Mouse (Mus musculus) layer of hippocampus, postnatal 14 days (tissue): ENCODE data around the gene Sec61a1. TPM values are rescaled to one million over a fixed set of nuclear protein-coding genes. Genes with fewer than 3 reads are reported as not detected.

Experiments used
- DNase-seq, 2 experiments: peaks; one replicate each; pipeline ENCODE4 v3.0.0; 2021 to 2022; ENCODE audit warnings: low spot score in 2 of 2, mixed read lengths in 1 of 2
- total RNA-seq, 2 experiments: library from RNA; stranded (reverse); gene quantifications; 2 replicates each; pipeline ENCODE4 v1.2.3; 2021

The Sec61a1 gene
- total RNA-seq, 2 experiments from 2014 or later, result 122 to 130 TPM

- DNase-seq, result no peak
These were observed 853 bp downstream of the Sec61a1 start for GRCm38 (mm10) chr6:88517701-88518403.

GRCm38 (mm10) chr6:88516667-88517066 lies 2.0 kb downstream of the Sec61a1 start:
- no peak for DNase-seq

DNA sequence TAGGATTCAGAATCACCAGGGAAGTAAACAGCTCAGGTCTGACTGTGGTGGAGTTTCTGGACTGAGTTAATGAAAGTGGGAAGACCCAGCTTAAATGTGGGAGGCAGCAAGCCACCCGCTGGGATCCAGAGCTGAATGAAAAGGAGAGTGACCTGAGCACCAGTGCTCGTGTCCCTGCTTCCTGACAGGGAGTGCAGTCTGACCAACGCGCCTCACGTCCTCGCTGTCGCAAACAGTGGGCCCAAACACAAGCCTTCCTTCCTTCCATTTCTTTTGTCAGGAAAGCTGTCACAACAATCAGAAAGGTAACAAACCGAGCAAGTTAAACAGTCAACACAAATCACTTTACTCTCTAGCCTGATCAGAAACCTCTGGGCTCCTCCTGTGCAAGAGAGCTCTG lies 2.7 kb downstream of the Sec61a1 start:
- DNase-seq, result no peak

DNA sequence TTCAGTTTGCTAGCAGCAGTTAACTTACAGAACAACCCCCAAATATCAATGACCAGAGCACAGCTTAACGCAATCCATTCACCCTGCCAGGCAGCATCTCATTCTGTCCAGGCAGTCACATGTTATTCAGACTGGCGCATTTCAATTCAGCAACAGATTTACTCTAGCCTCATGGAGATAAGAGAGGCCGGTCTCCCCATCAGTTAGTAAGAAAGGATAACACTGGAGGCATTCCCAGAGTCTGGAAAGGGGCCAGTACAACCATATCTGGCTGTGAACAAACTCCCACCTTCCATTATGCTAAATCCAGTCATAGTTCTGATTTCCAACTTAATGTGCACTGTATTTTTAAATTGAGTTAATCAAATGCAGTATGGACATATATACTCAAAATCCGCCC lies 4.2 kb downstream of the Sec61a1 start:
- peak in 1 of 2 experiments; percentile 71 for DNase-seq

DNA sequence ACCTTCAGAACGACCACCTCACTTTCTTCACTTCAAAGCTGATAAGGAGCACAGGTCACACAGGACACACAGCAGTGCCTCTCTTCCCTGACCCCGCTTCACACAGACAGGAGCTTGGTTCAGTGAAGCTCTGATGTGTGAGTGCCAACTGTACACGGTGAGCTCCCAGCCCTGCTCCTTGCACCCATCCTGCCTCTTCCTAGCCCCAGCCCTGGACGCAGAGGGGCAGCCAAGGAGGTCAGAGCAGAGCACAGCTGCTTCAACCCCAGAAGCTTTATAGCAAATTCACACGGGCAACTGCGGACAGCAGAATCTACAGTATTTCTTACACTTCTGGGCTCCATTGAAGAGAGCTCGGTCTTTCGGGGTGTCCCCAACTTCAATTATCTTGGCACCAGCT lies 4.7 kb downstream of the Sec61a1 start:
- DNase-seq, result no peak

DNA sequence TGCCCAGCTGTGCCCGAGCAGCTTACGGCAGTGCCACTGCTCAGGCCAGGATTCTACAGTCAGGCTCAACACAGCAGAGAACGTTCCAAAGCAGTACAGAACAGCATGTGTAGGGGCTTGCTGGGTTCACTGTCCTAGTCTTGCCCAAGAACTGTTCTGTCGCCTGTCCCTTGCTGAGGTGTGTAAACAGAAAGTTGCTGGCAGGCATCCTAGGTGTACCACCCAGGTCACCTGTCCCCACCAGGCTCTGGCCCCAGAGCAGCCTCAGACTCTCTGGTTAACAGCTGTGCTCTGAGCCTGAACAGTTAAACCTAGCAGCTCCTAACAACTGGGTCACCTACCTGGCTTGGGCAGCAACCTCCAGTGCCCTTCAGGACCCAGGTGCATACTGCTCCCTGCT lies 15.7 kb downstream of the Sec61a1 start:
- DNase-seq, result no peak

DNA sequence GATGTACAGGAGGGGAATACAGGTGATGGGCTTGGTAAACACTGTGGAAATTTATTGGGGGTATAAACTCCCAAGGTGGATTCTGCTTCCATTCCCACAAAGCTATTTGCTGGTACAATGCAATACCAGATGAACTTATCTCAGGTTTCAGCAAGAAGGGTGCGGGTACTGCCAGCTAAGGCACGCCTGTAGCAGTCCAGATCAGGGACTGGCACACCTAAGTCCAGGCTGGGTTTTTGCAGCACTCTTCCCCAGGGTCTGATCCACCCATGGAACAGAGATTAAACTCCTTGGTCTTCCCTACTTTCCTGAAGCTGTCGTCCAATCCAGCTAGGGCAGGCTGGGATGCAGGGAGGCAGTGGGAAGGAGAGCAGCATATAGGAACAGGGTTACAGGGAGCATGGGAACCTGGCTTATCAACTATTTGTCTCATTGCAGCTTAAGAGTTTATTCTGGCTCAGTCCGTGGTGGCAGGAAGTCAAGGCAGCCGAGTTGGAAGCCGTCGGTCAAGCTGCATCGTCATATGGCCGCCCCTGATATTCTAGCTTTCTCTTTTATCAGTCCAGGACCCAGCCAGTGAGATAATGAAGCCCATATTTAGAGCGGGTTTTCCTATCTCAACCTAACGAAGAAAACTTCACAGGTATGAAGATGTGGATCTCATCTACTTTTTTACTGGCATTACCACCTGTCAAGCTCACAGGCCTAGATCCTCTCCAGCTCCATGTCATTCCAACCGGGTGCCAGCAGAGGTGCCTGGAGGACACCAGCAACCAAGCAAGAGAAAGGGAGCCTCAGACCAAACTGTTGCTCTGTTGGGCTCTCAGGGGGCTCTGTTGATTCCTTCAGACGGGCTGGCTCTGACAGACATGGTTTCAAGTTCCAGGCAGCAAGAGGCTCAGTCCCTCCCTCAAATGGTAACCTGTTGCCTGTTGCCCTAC lies 16.4 kb downstream of the Sec61a1 start:
- no peak for DNase-seq

DNA sequence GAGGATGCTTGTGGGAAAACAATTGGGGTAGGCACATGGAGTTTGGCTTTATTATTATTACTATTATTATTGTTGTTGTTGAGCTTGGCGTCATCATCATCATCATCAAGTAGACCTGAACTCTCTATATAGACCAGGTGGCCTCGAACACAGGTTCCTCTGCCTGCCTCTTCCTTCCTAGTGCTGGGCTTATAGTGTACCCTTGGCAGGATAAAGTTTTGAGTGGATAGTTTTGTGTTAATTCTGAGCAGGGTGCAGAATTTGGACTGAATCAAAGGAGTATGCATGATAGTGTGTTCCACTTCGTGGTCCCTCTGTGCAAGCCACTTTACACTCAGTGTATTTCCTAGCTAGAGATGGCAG lies 18.3 kb downstream of the Sec61a1 start:
- DNase-seq, result no peak

GRCm38 (mm10) chr6:88499481-88500404 lies 19.0 kb downstream of the Sec61a1 start:
- DNase-seq, result peak; percentile 68 to 71

DNA sequence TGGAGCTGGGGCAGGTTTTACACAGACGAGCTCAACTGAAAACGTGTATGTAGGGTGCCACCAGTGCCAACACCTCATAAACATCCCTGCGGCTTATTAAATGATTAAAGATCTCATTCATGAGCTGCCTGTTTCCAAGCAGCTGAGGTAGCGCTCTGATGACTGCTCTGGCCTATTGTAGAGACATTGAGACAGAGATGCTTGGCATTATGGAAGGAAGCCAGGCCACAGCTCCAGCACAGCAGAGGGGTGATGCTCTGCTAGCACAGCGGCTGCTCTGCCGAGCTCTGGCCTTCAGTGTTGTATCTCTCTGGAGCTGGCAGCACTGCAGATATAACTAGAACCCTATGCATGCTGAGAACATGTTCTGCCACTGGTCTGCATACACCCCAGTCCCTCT lies 25.0 kb downstream of the Sec61a1 start:
- DNase-seq, result no peak

- DNase-seq, result peak; percentile 61 to 84
These were observed 27.9 kb downstream of the Sec61a1 start for GRCm38 (mm10) chr6:88490629-88491354.

GRCm38 (mm10) chr6:88489834-88490233 lies 28.9 kb downstream of the Sec61a1 start:
- no peak for DNase-seq

- no peak for DNase-seq
These were observed 29.7 kb downstream of the Sec61a1 start for GRCm38 (mm10) chr6:88489026-88489425.

DNA sequence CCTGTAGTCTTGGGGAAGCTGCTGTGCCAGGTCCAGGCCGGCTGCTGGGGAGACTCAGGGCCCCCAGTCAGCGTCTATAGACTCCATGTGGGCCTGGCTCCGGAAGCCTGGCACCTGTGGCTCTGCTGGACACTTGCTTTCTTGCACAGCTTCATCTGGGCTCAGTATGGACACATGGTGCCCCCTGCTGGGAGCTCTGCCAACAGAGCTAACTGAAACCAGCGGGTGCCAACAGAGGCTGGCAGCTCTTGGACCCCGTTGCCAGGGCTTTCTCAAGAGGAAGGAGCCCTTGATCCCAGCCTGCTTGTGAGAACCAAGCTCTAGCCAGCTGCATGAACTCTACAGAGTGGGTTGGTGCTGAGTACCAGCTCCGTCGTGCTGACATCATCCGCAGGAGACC lies 31.8 kb downstream of the Sec61a1 start:
- DNase-seq, result peak; percentile 72 to 86

- no peak for DNase-seq
These were observed 33.3 kb downstream of the Sec61a1 start for GRCm38 (mm10) chr6:88485378-88485777.

- DNase-seq, result no peak
These were observed 34.8 kb downstream of the Sec61a1 start for GRCm38 (mm10) chr6:88483913-88484312.

GRCm38 (mm10) chr6:88483111-88483510 lies 35.6 kb downstream of the Sec61a1 start:
- DNase-seq, result no peak

DNA sequence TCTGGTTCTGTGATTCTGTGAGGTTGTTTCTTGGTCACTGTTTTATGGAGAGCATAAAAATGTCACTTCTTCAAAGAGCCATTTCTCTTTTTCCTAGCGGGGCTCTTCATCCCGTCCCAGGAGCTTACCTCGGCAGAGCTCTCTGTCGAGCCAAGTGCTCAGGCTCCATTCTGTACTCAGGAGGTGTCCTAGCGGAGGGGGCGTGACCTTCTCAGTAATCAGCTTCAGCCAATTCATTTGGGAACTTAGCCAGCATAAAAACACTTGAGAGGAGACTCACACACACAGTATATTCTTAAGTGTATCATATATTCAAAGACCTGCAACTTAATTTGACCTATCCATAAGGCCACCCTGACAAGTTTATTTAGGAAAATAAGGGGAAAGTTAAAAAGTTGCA lies 38.3 kb downstream of the Sec61a1 start:
- DNase-seq, result no peak

DNA sequence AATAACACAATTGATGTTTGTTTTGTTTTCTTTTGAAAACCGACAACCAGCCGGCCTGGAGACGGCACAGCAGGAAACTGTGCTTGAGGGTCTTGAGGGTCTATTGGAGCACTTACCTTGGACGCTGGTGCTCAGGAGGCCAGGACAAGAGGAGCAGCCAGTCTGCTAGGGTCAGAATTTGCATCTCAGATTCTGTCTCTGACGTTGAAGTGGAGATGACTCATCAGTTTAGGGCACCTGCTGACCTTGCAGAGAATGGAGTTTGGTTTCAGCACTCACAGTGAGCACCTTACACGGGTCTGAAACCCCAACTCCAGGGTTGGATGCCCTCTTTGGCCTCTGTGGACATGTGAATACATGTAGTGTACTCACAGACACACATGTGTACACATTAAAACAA lies 48.8 kb downstream of the Sec61a1 start:
- no peak for DNase-seq

GRCm38 (mm10) chr6:88465181-88465920 lies 53.4 kb downstream of the Sec61a1 start, which contains the start of gene Ruvbl1:
Gene Ruvbl1, plus strand, starts transcription at chr6:88465409.
- DNase-seq, result peak; percentile 85 to 95
